Mouse (Mus musculus) midbrain, embryonic 12.5 days (tissue): ENCODE data around the gene Prelid3b. TPM values are rescaled to one million over a fixed set of nuclear protein-coding genes. Genes with fewer than 3 reads are reported as not detected.

Source experiments
- ATAC-seq: fragments of 200-750 bp; cut with Nextera tagmentation; 2 replicates; pipeline ENCODE4 v1.8.0; 2017; ENCODE audit warnings: low read depth, moderate TSS enrichment, moderate library complexity; ENCODE audit not compliant: low FRiP score
- H3K27ac ChIP-seq: fragments of 300-500 bp; sonication (generic); replicated peaks from 2 replicates; pipeline ENCODE4 v1.5.1; 2016; ENCODE audit warnings: mild to moderate bottlenecking
- H3K27me3 ChIP-seq: fragments of 300-500 bp; sonication (generic); 2 replicates; pipeline ENCODE4 v1.6.1; 2016; ENCODE audit warnings: mild to moderate bottlenecking
- H3K36me3 ChIP-seq: fragments of 300-500 bp; sonication (generic); 2 replicates; pipeline ENCODE4 v1.6.1; 2016
- H3K4me1 ChIP-seq: fragments of 300-500 bp; sonication (generic); 2 replicates; pipeline ENCODE4 v1.6.1; 2016
- H3K4me2 ChIP-seq: fragments of 300-500 bp; sonication (generic); replicated peaks from 2 replicates; pipeline ENCODE4 v1.6.1; 2016; ENCODE audit warnings: mild to moderate bottlenecking, moderate library complexity
- H3K4me3 ChIP-seq: fragments of 300-500 bp; sonication (generic); 2 replicates; pipeline ENCODE4 v1.5.1; 2016; ENCODE audit warnings: mild to moderate bottlenecking
- H3K9ac ChIP-seq: fragments of 300-500 bp; sonication (generic); replicated peaks from 2 replicates; pipeline ENCODE4 v1.6.1; 2016; ENCODE audit warnings: mild to moderate bottlenecking, moderate library complexity
- H3K9me3 ChIP-seq: fragments of 300-500 bp; sonication (generic); 2 replicates; pipeline ENCODE4 v1.6.1; 2016; ENCODE audit warnings: mild to moderate bottlenecking
- WGBS: fragments of 180-500 bp; shearing (Covaris S2); methylation state at CpG from one replicate; pipeline ENCODE4 v1.1.7; 2016; 5-methylcytosine and 5-hydroxymethylcytosine counted together
- polyA plus RNA-seq: library from polyadenylated mRNA; unstranded; fragments of >200 nt; fragmentation: Nextera tagmentation; extraction: Ambion mirVana; gene quantifications from 2 replicates; pipeline ENCODE4 v1.2.1, GENCODE M21; 2016

Gene Prelid3b
- 102 TPM in 2 replicates for polyA plus RNA-seq

- ATAC-seq: peak; percentile 97
- Histone ChIP-seq H3K4me3 (peak within 1 kb of the TSS; percentile 80), H3K4me2 (peak within 1 kb of the TSS; percentile 73), H3K9me3 (no peaks in the 10 kb centered on the region), H3K36me3 (peaks cover 8% of the 10 kb centered on the region; the same call in 1 of the 2 replicates), H3K27ac (peak within 1 kb of the TSS; percentile 60), H3K9ac (peak within 1 kb of the TSS; percentile 78), H3K4me1 (peaks cover 11% of the 10 kb centered on the region), H3K27me3 (no peaks in the 10 kb centered on the region)
- WGBS: 2% methylated on average over 47 of the region's 53 CpGs
Observed at GRCm38 (mm10) chr2:174472818-174473549, at the start of gene Prelid3b. Gene Prelid3b, minus strand, starts transcription at chr2:174473081.

- no peaks in the 10 kb centered on the region for H3K9me3 ChIP-seq
- WGBS: 91% methylated on average over 3 of the region's 3 CpGs
- H3K4me2 ChIP-seq: no peak overlapping the region
- no peak overlapping the region for H3K4me3 ChIP-seq
- H3K9ac ChIP-seq: no peak overlapping the region
- H3K4me1 ChIP-seq: no peaks in the 10 kb centered on the region
- no peak for ATAC-seq
- H3K27me3 ChIP-seq: no peaks in the 10 kb centered on the region
- H3K27ac ChIP-seq: no peak overlapping the region
- no peaks in the 10 kb centered on the region for H3K36me3 ChIP-seq
Observed at GRCm38 (mm10) chr2:174522134-174522533, 49.3 kb upstream of the Prelid3b start.

- no peak overlapping the region for H3K9ac ChIP-seq
- ATAC-seq: no peak
- H3K9me3 ChIP-seq: no peaks in the 10 kb centered on the region
- no peaks in the 10 kb centered on the region for H3K27me3 ChIP-seq
- no peak overlapping the region for H3K4me3 ChIP-seq
- no peaks in the 10 kb centered on the region for H3K4me1 ChIP-seq
- no peaks in the 10 kb centered on the region for H3K36me3 ChIP-seq
- H3K4me2 ChIP-seq: no peak overlapping the region
- WGBS: 77% methylated on average over 8 of the region's 8 CpGs
- H3K27ac ChIP-seq: no peak overlapping the region
Observed at GRCm38 (mm10) chr2:174517141-174518079, 44.5 kb upstream of the Prelid3b start.

- no peak overlapping the region for H3K27ac ChIP-seq
- no peak overlapping the region for H3K9ac ChIP-seq
- no peak overlapping the region for H3K4me2 ChIP-seq
- H3K4me3 ChIP-seq: no peak overlapping the region
- H3K9me3 ChIP-seq: no peaks in the 10 kb centered on the region
- no peaks in the 10 kb centered on the region for H3K36me3 ChIP-seq
- H3K4me1 ChIP-seq: no peaks in the 10 kb centered on the region
- WGBS: 85% methylated on average over 4 of the region's 4 CpGs
- no peak for ATAC-seq
- H3K27me3 ChIP-seq: no peaks in the 10 kb centered on the region
Observed at GRCm38 (mm10) chr2:174514887-174515286, 42.0 kb upstream of the Prelid3b start.

GRCm38 (mm10) chr2:174513827-174514226 is 40.9 kb upstream of the Prelid3b start:
- no peaks in the 10 kb centered on the region for H3K36me3 ChIP-seq
- H3K27me3 ChIP-seq: no peaks in the 10 kb centered on the region
- no peak overlapping the region for H3K4me3 ChIP-seq
- ATAC-seq: no peak
- no peak overlapping the region for H3K4me2 ChIP-seq
- no peak overlapping the region for H3K9ac ChIP-seq
- no peak overlapping the region for H3K27ac ChIP-seq
- 74% methylated on average over 5 of the region's 5 CpGs for WGBS
- no peaks in the 10 kb centered on the region for H3K9me3 ChIP-seq
- H3K4me1 ChIP-seq: no peaks in the 10 kb centered on the region

GRCm38 (mm10) chr2:174509825-174510224 is 36.9 kb upstream of the Prelid3b start:
- Histone ChIP-seq H3K4me3 (no peak overlapping the region), H3K27me3 (no peaks in the 10 kb centered on the region), H3K4me1 (no peaks in the 10 kb centered on the region), H3K36me3 (no peaks in the 10 kb centered on the region), H3K27ac (no peak overlapping the region), H3K9ac (no peak overlapping the region), H3K4me2 (no peak overlapping the region), H3K9me3 (no peaks in the 10 kb centered on the region)
- ATAC-seq: no peak
- 93% methylated on average over 8 of the region's 8 CpGs for WGBS

GRCm38 (mm10) chr2:174507998-174508397 is 35.1 kb upstream of the Prelid3b start:
- Histone ChIP-seq H3K36me3 (no peaks in the 10 kb centered on the region), H3K9ac (no peak overlapping the region), H3K4me1 (no peaks in the 10 kb centered on the region), H3K9me3 (no peaks in the 10 kb centered on the region), H3K4me3 (no peak overlapping the region), H3K27me3 (no peaks in the 10 kb centered on the region), H3K4me2 (no peak overlapping the region), H3K27ac (no peak overlapping the region)
- no peak for ATAC-seq
- 87% methylated on average over 4 of the region's 4 CpGs for WGBS

- no peaks in the 10 kb centered on the region for H3K9me3 ChIP-seq
Observed at GRCm38 (mm10) chr2:174502831-174503460, 30.1 kb upstream of the Prelid3b start.

GRCm38 (mm10) chr2:174502321-174502720 is 29.4 kb upstream of the Prelid3b start:
- H3K9ac ChIP-seq: no peak overlapping the region
- H3K4me2 ChIP-seq: no peak overlapping the region
- 69% methylated on average over 5 of the region's 5 CpGs for WGBS
- H3K27me3 ChIP-seq: no peaks in the 10 kb centered on the region
- no peak overlapping the region for H3K27ac ChIP-seq
- ATAC-seq: no peak
- H3K4me3 ChIP-seq: no peak overlapping the region
- H3K4me1 ChIP-seq: peaks cover 9% of the 10 kb centered on the region; the same call in 1 of the 2 replicates
- H3K9me3 ChIP-seq: no peaks in the 10 kb centered on the region
- no peaks in the 10 kb centered on the region for H3K36me3 ChIP-seq

More at GRCm38 (mm10) chr2:174502831-174503460, 30.1 kb upstream of the Prelid3b start:
- Histone ChIP-seq H3K27ac (no peak overlapping the region), H3K27me3 (no peaks in the 10 kb centered on the region), H3K4me2 (no peak overlapping the region), H3K4me3 (no peak overlapping the region), H3K36me3 (no peaks in the 10 kb centered on the region), H3K9ac (no peak overlapping the region), H3K4me1 (peaks cover 9% of the 10 kb centered on the region; the same call in 1 of the 2 replicates)
- 86% methylated on average over 25 of the region's 25 CpGs for WGBS
- ATAC-seq: no peak

- peak; percentile 29; the same call in 1 of the 2 replicates for ATAC-seq
- Histone ChIP-seq H3K4me2 (no peak overlapping the region), H3K27ac (0 out of 2 replicates have a peak overlapping the region, but pooled peaks have one; percentile 7), H3K4me1 (peaks cover 9% of the 10 kb centered on the region; the same call in 1 of the 2 replicates), H3K4me3 (no peak overlapping the region), H3K36me3 (no peaks in the 10 kb centered on the region), H3K9ac (no peak overlapping the region), H3K9me3 (no peaks in the 10 kb centered on the region), H3K27me3 (no peaks in the 10 kb centered on the region)
- 88% methylated on average over 8 of the region's 8 CpGs for WGBS
Observed at GRCm38 (mm10) chr2:174501517-174501916, 28.6 kb upstream of the Prelid3b start.

GRCm38 (mm10) chr2:174500814-174501503 is 28.1 kb upstream of the Prelid3b start:
- ATAC-seq: peak; percentile 84

More at GRCm38 (mm10) chr2:174500814-174501503, 28.1 kb upstream of the Prelid3b start:
- H3K27ac ChIP-seq: peak overlapping the region; percentile 27
- 76% methylated on average over 14 of the region's 14 CpGs for WGBS
- H3K9ac ChIP-seq: no peak overlapping the region
- no peaks in the 10 kb centered on the region for H3K36me3 ChIP-seq
- no peaks in the 10 kb centered on the region for H3K9me3 ChIP-seq
- H3K27me3 ChIP-seq: no peaks in the 10 kb centered on the region
- H3K4me2 ChIP-seq: no peak overlapping the region
- no peak overlapping the region for H3K4me3 ChIP-seq
- H3K4me1 ChIP-seq: peaks cover 9% of the 10 kb centered on the region; the same call in 1 of the 2 replicates
